Mouse (Mus musculus) lung, postnatal 0 days (tissue): Measurements from ENCODE around the gene Mettl8.

Experiments
- CTCF ChIP-seq: IDR thresholded peaks from 2 replicates; pipeline ENCODE4 v1.5.1; 2016; ENCODE audit warnings: antibody characterized with exemption, mild to moderate bottlenecking
- EP300 ChIP-seq: IDR thresholded peaks from 2 replicates; pipeline ENCODE4 v1.6.1; 2016; ENCODE audit warnings: antibody characterized with exemption, mild to moderate bottlenecking, control low read depth

GRCm38 (mm10) chr2:70968305-70968704 lies 87.1 kb downstream of the Mettl8 start:
- TF ChIP-seq CTCF = no peak
- TF ChIP-seq EP300 = no peak
